Mouse (Mus musculus): Measurements from ENCODE around the gene Tmem117. TPM values are rescaled to one million over a fixed set of nuclear protein-coding genes. Genes with fewer than 3 reads are reported as not detected.

Tmem117 gene
- total and polyA plus RNA-seq, 3 experiments: not detected

DNA sequence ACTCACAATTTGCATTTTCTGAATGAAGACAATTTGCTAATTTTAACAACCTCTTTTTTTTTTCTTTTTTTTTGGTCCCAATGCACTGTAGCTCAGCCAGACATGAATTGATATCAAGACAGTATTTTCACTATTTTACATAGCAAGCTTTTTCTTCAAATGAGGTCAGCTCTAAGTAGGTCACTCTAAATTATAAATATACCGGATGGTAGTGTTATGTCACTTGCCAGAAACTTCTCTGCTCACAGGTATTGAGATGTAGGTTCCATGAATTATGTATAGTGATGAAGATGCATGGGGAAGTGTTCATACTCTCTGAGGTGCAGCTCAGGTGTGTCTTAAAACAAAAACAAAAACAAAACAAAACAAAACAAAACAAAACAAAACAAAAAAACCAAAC, 264.2 kb downstream of the Tmem117 start:
- Histone ChIP-seq H3K9me3 (replicated peaks; ENCODE audit: insufficient read depth, low read length) (no peaks in the 10 kb centered on the region; the same call in 1 of the 2 replicates), H3K27ac (ENCODE audit: control insufficient read depth, low read depth, low read length) (no peak overlapping the region), H3K4me3 (ENCODE audit: control insufficient read depth in 1 of 2, insufficient read depth in 1 of 2, low read depth in 2 of 2, low read length in 2 of 2) (no peak overlapping the region), H3K4me1 (ENCODE audit: control insufficient read depth in 1 of 2, insufficient read depth in 2 of 2, low read length in 2 of 2) (no peaks in the 10 kb centered on the region), H3K9ac (ENCODE audit: control insufficient read depth, low read depth, low read length, poor library complexity, severe bottlenecking) (no peak overlapping the region), H3K27me3 (ENCODE audit: control insufficient read depth in 1 of 2, insufficient read depth in 2 of 2, low read length in 2 of 2) (no peaks in the 10 kb centered on the region), H3K36me3 (ENCODE audit: control insufficient read depth in 1 of 2, insufficient read depth in 2 of 2, low read length in 2 of 2) (no peaks in the 10 kb centered on the region), H3K79me2 (ENCODE audit: control insufficient read depth, insufficient read depth, low read length, poor library complexity) (no peaks in the 10 kb centered on the region)
- TF ChIP-seq JUND (IDR thresholded peaks at IDR 0.05; ENCODE audit: low read depth, low read length) (no peak), MYC (IDR thresholded peaks at IDR 0.05; ENCODE audit: low read depth, low read length) (no peak), UBTF (IDR thresholded peaks at IDR 0.05; ENCODE audit: borderline replicate concordance, insufficient read depth, low read depth, low read length) (no peak), ZNF384 (IDR thresholded peaks at IDR 0.05; ENCODE audit: low read depth, low read length) (no peak), TBP (IDR thresholded peaks at IDR 0.05; ENCODE audit: low read depth, low read length) (no peak), USF1 (IDR thresholded peaks at IDR 0.05; ENCODE audit: low read depth, low read length) (no peak), MAX (IDR thresholded peaks at IDR 0.05; ENCODE audit: low read length) (no peak), POLR2AphosphoS5 (IDR thresholded peaks at IDR 0.05; ENCODE audit: borderline replicate concordance, low read depth, low read length) (no peak), EP300 (IDR thresholded peaks at IDR 0.05; ENCODE audit: low read depth in 1 of 2, low read length in 2 of 2) (no peak), TAL1 (IDR thresholded peaks at IDR 0.05; ENCODE audit: low read length) (no peak)
- DNase-seq (ENCODE audit: low read depth, low spot score): no peak

DNA sequence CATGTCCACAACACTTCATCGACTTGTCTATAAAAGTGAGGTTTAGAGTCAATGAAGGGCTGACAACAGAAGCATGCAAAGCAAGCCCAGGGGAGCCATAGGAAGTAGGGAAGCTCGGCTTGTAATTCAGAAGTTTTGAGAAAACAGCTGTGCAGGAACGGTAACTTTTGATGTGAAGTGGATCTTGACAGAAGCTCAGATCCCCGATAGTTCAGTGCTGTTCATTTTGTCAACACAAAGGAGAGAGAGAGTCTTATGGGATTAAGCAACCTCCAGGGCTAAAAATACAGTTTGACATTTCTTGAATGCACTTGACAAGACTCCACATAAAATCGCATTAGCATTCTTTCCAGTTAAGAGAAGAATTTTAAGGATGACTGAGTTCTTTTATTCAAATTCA, 265.1 kb downstream of the Tmem117 start:
- no peak for DNase-seq (ENCODE audit: low read depth, low spot score)
- H3K4me1 ChIP-seq (ENCODE audit: control insufficient read depth in 1 of 2, insufficient read depth in 2 of 2, low read length in 2 of 2): no peaks in the 10 kb centered on the region
- no peaks in the 10 kb centered on the region for H3K27me3 ChIP-seq (ENCODE audit: control insufficient read depth in 1 of 2, insufficient read depth in 2 of 2, low read length in 2 of 2)
- no peak overlapping the region for H3K9ac ChIP-seq (ENCODE audit: control insufficient read depth, low read depth, low read length, poor library complexity, severe bottlenecking)
- no peaks in the 10 kb centered on the region for H3K79me2 ChIP-seq (ENCODE audit: control insufficient read depth, insufficient read depth, low read length, poor library complexity)
- no peaks in the 10 kb centered on the region for H3K36me3 ChIP-seq (ENCODE audit: control insufficient read depth in 1 of 2, insufficient read depth in 2 of 2, low read length in 2 of 2)
- TF ChIP-seq RCOR1 (IDR thresholded peaks at IDR 0.05; ENCODE audit: low read depth, low read length) (no peak), MAX (IDR thresholded peaks at IDR 0.05; ENCODE audit: low read length) (no peak), MEF2A (IDR thresholded peaks at IDR 0.05; ENCODE audit: extremely low read depth, insufficient replicate concordance, low read depth, low read length, poor library complexity, severe bottlenecking) (no peak), ELF1 (IDR thresholded peaks at IDR 0.05; ENCODE audit: low read depth, low read length) (no peak), GATA1 (IDR thresholded peaks at IDR 0.05; ENCODE audit: low read depth, low read length) (no peak), GABPA (IDR thresholded peaks at IDR 0.05; ENCODE audit: low read depth, low read length) (no peak), MYC (IDR thresholded peaks at IDR 0.05; ENCODE audit: low read depth, low read length) (no peak), BHLHE40 (IDR thresholded peaks at IDR 0.05; ENCODE audit: borderline replicate concordance, low read depth, low read length) (no peak), ZMIZ1 (IDR thresholded peaks at IDR 0.05; ENCODE audit: low read depth, low read length) (no peak), SIN3A (IDR thresholded peaks at IDR 0.05; ENCODE audit: low read length) (no peak), USF2 (IDR thresholded peaks at IDR 0.05; ENCODE audit: borderline replicate concordance in 1 of 2, insufficient read depth in 1 of 2, low read depth in 1 of 2, low read length in 2 of 2) (no peak), TCF12 (IDR thresholded peaks at IDR 0.05; ENCODE audit: low read depth, low read length) (no peak)
- H3K27ac ChIP-seq (ENCODE audit: control insufficient read depth, low read depth, low read length): no peak overlapping the region
- H3K9me3 ChIP-seq (replicated peaks; ENCODE audit: insufficient read depth, low read length): no peaks in the 10 kb centered on the region; the same call in 1 of the 2 replicates
- no peak overlapping the region for H3K4me3 ChIP-seq (ENCODE audit: control insufficient read depth in 1 of 2, insufficient read depth in 1 of 2, low read depth in 2 of 2, low read length in 2 of 2)
